Mouse (Mus musculus) cerebellum, adult 2 months (tissue): Measurements from ENCODE around the gene Scfd2. TPM values are rescaled to one million over a fixed set of nuclear protein-coding genes. Genes with fewer than 3 reads are reported as not detected.

Source experiments
- DNase-seq, 2 experiments: peaks; one replicate each; pipeline ENCODE4 v3.0.0; 2021
- H3K27ac ChIP-seq: fragments of 200-500 bp; 2 replicates; pipeline ENCODE4 v1.5.1; 2012; ENCODE audit warnings: low read length, control low read depth, inconsistent platforms; ENCODE audit not compliant: insufficient read depth
- H3K27me3 ChIP-seq: fragments of 200-500 bp; 2 replicates; pipeline ENCODE4 v1.6.1; 2012; ENCODE audit warnings: inconsistent platforms, mild to moderate bottlenecking, low read length, moderate library complexity; ENCODE audit not compliant: control insufficient read depth, insufficient read depth
- H3K4me1 ChIP-seq: fragments of 200-500 bp; 2 replicates; pipeline ENCODE4 v1.6.1; 2011; ENCODE audit warnings: low read length; ENCODE audit not compliant: control insufficient read depth, insufficient read depth
- H3K4me3 ChIP-seq: fragments of 200-500 bp; replicated peaks from 2 replicates; pipeline ENCODE3; 2011; ENCODE audit warnings: mild to moderate bottlenecking, low read depth, low read length, control low read depth; ENCODE audit not compliant: insufficient read depth
- CTCF ChIP-seq: fragments of 200-500 bp; IDR thresholded peaks from 2 replicates; pipeline ENCODE4 v1.5.1; 2011; ENCODE audit warnings: low read depth, mild to moderate bottlenecking, control low read depth, low read length, moderate library complexity, borderline replicate concordance; ENCODE audit not compliant: insufficient read depth
- POLR2A ChIP-seq: fragments of 200-500 bp; IDR thresholded peaks from 2 replicates; pipeline ENCODE4 v1.6.1; 2011; ENCODE audit warnings: low read length, control low read depth, borderline replicate concordance; ENCODE audit not compliant: insufficient read depth
- WGBS: fragments of 180-500 bp; shearing (Covaris S2); methylation state at CpG from one replicate; pipeline ENCODE4 v1.1.7; 2018; 5-methylcytosine and 5-hydroxymethylcytosine counted together
- polyA plus RNA-seq: library from polyadenylated mRNA; depleted of rRNA; stranded (reverse); fragments of >200 nt; gene quantifications from 2 replicates; pipeline ENCODE4 v1.2.3, GENCODE M21; 2012

Gene Scfd2
- polyA plus RNA-seq, 1 experiment: 17.7 TPM

GRCm38 (mm10) chr5:74380045-74380444 is 151.5 kb downstream of the Scfd2 start:
- no peak overlapping the region for H3K27ac ChIP-seq
- 65% methylated on average over 5 of the region's 5 CpGs for WGBS
- no peak overlapping the region for H3K4me3 ChIP-seq
- no peaks in the 10 kb centered on the region for H3K27me3 ChIP-seq
- no peak for DNase-seq
- H3K4me1 ChIP-seq: no peaks in the 10 kb centered on the region; the same call in 1 of the 2 replicates
- TF ChIP-seq CTCF (no peak), POLR2A (no peak)

GRCm38 (mm10) chr5:74366710-74367101 is 164.9 kb downstream of the Scfd2 start:
- no peak for TF ChIP-seq POLR2A
- TF ChIP-seq CTCF: no peak
- Histone ChIP-seq H3K4me1 (no peaks in the 10 kb centered on the region), H3K4me3 (no peak overlapping the region), H3K27me3 (no peaks in the 10 kb centered on the region), H3K27ac (no peak overlapping the region)
- no peak for DNase-seq
- 80% methylated on average over 9 of the region's 9 CpGs for WGBS

GRCm38 (mm10) chr5:74365984-74366709 is 165.4 kb downstream of the Scfd2 start:
- H3K4me3 ChIP-seq: no peak overlapping the region
- no peaks in the 10 kb centered on the region for H3K27me3 ChIP-seq
- WGBS: 81% methylated on average over 4 of the region's 4 CpGs
- no peak for DNase-seq
- TF ChIP-seq POLR2A (no peak), CTCF (no peak)
- H3K4me1 ChIP-seq: no peaks in the 10 kb centered on the region
- H3K27ac ChIP-seq: no peak overlapping the region

- Histone ChIP-seq H3K27me3 (no peaks in the 10 kb centered on the region), H3K4me3 (no peak overlapping the region), H3K27ac (no peak overlapping the region), H3K4me1 (no peaks in the 10 kb centered on the region)
- no peak for DNase-seq
- no peak for TF ChIP-seq POLR2A
- no peak for TF ChIP-seq CTCF
- WGBS: 83% methylated on average over 6 of the region's 6 CpGs
Observed at GRCm38 (mm10) chr5:74365408-74365807, 166.2 kb downstream of the Scfd2 start.

- no peak for DNase-seq
- Histone ChIP-seq H3K27me3 (no peaks in the 10 kb centered on the region), H3K4me1 (no peaks in the 10 kb centered on the region), H3K27ac (no peak overlapping the region), H3K4me3 (no peak overlapping the region)
- WGBS: 67% methylated on average over 1 of the region's 1 CpGs
- TF ChIP-seq POLR2A (no peak), CTCF (no peak)
Observed at GRCm38 (mm10) chr5:74363296-74363695, 168.3 kb downstream of the Scfd2 start.

- no peak overlapping the region for H3K4me3 ChIP-seq
- no peaks in the 10 kb centered on the region for H3K27me3 ChIP-seq
- no peak for DNase-seq
- TF ChIP-seq CTCF: no peak
- no peak for TF ChIP-seq POLR2A
- WGBS: 47% methylated on average over 5 of the region's 5 CpGs
- no peaks in the 10 kb centered on the region for H3K4me1 ChIP-seq
- no peak overlapping the region for H3K27ac ChIP-seq
Observed at GRCm38 (mm10) chr5:74361531-74361930, 170.0 kb downstream of the Scfd2 start.

- WGBS: 86% methylated on average over 8 of the region's 8 CpGs
- Histone ChIP-seq H3K27me3 (no peaks in the 10 kb centered on the region), H3K4me1 (no peaks in the 10 kb centered on the region), H3K27ac (no peak overlapping the region), H3K4me3 (no peak overlapping the region)
- DNase-seq: no peak
- TF ChIP-seq CTCF (no peak), POLR2A (no peak)
Observed at GRCm38 (mm10) chr5:74358033-74358432, 173.5 kb downstream of the Scfd2 start.

GRCm38 (mm10) chr5:74355416-74356177 is 176.0 kb downstream of the Scfd2 start:
- Histone ChIP-seq H3K4me1 (no peaks in the 10 kb centered on the region), H3K4me3 (no peak overlapping the region), H3K27ac (no peak overlapping the region), H3K27me3 (no peaks in the 10 kb centered on the region)
- no peak for DNase-seq
- 85% methylated on average over 2 of the region's 2 CpGs for WGBS
- TF ChIP-seq CTCF (no peak), POLR2A (no peak)
